Mouse (Mus musculus) G1E (cell line): ENCODE measurements around the gene Ccdc91.

ENCODE experiments used
- CTCF ChIP-seq: IDR thresholded peaks from 2 replicates; pipeline ENCODE4 v1.5.1; 2012; ENCODE audit warnings: low read depth, low read length, inconsistent platforms, mixed read lengths
- GATA1 ChIP-seq: IDR thresholded peaks from 2 replicates; pipeline ENCODE4 v1.6.1; 2012; ENCODE audit warnings: borderline replicate concordance, low read length, inconsistent platforms, mixed read lengths
- GATA2 ChIP-seq: IDR thresholded peaks from 2 replicates; pipeline ENCODE4 v1.6.1; 2012; ENCODE audit warnings: low read depth, low read length, inconsistent platforms, borderline replicate concordance
- POLR2AphosphoS5 ChIP-seq: IDR thresholded peaks from 2 replicates; pipeline ENCODE4 v1.6.1; 2012; ENCODE audit warnings: low read depth, low read length, inconsistent platforms; ENCODE audit not compliant: insufficient replicate concordance
- TAL1 ChIP-seq: conservative IDR thresholded peaks from 2 replicates; pipeline ENCODE4 v1.6.1; 2012; ENCODE audit warnings: low read depth, low read length, inconsistent platforms, mixed read lengths

DNA sequence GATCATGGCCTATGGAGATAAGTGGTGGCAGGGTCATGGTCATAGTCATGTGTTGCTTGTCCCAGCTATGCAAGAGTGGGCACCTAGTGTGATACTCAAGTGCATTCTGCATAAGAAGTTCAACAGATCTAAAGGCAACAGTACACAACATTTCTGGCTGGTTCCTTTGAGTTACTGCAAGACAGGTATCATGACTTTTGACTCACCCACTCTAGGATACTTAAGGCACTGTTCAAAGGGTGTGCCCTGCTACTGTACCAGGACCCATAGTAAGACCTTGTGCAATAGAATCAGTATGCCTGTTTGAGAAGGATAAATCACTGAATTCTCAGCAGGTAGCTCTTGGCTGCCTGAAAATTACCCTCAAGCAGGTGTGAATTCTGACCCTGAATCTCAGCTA lies 182.4 kb downstream of the Ccdc91 start:
- TF ChIP-seq CTCF (no peak), GATA1 (no peak), POLR2AphosphoS5 (no peak), TAL1 (no peak), GATA2 (no peak)
